Mouse (Mus musculus): Measurements from ENCODE around the gene Slc2a13. TPM values are rescaled to one million over a fixed set of nuclear protein-coding genes. Genes with fewer than 3 reads are reported as not detected.
A peak's percentile ranks its signal among the peaks of the same experiment; 100 is the strongest.

Gene Slc2a13
- polyA plus RNA-seq (2012; ENCODE audit: insufficient read depth, low replicate concordance) = not detected in 2 replicates

GRCm38 (mm10) chr15:91573111-91573538, at the start of gene Slc2a13:
Slc2a13 (minus strand) TSS chr15:91573261.
- peaks cover 15% of the 10 kb centered on the region for H3K9me3 ChIP-seq
- TF ChIP-seq FLI1 (IDR thresholded peaks at IDR 0.05; ENCODE audit: low read length) (no peak), GATA1 (IDR thresholded peaks at IDR 0.05; ENCODE audit: borderline replicate concordance, low read length) (no peak)
- H3K27me3 ChIP-seq (replicated peaks) = peaks cover 39% of the 10 kb centered on the region
- H3K4me3 ChIP-seq (replicated peaks) = peak within 1 kb of the TSS; percentile 89
- no peaks in the 10 kb centered on the region for H3K36me3 ChIP-seq (replicated peaks; ENCODE audit: low read length)
- H3K4me1 ChIP-seq = peaks cover 15% of the 10 kb centered on the region

- no peaks in the 10 kb centered on the region for H3K27me3 ChIP-seq (replicated peaks)
- H3K36me3 ChIP-seq (replicated peaks; ENCODE audit: low read length) = no peaks in the 10 kb centered on the region
- no peak for TF ChIP-seq FLI1 (IDR thresholded peaks at IDR 0.05; ENCODE audit: low read length)
- TF ChIP-seq GATA1 (IDR thresholded peaks at IDR 0.05; ENCODE audit: borderline replicate concordance, low read length) = no peak
- no peaks in the 10 kb centered on the region for H3K4me1 ChIP-seq
- H3K9me3 ChIP-seq = no peaks in the 10 kb centered on the region
- no peak overlapping the region for H3K4me3 ChIP-seq (replicated peaks)
Measured at GRCm38 (mm10) chr15:91616016-91616415, 43.0 kb upstream of the Slc2a13 start.

GRCm38 (mm10) chr15:91615532-91615931, 42.5 kb upstream of the Slc2a13 start:
- TF ChIP-seq FLI1 (IDR thresholded peaks at IDR 0.05; ENCODE audit: low read length) = no peak
- no peak for TF ChIP-seq GATA1 (IDR thresholded peaks at IDR 0.05; ENCODE audit: borderline replicate concordance, low read length)
- no peaks in the 10 kb centered on the region for H3K36me3 ChIP-seq (replicated peaks; ENCODE audit: low read length)
- no peaks in the 10 kb centered on the region for H3K9me3 ChIP-seq
- no peaks in the 10 kb centered on the region for H3K27me3 ChIP-seq (replicated peaks)
- no peaks in the 10 kb centered on the region for H3K4me1 ChIP-seq
- H3K4me3 ChIP-seq (replicated peaks) = no peak overlapping the region

GRCm38 (mm10) chr15:91613981-91614665, 41.1 kb upstream of the Slc2a13 start:
- Histone ChIP-seq H3K4me1 (no peaks in the 10 kb centered on the region), H3K9me3 (no peaks in the 10 kb centered on the region)
- no peak for TF ChIP-seq GATA1 (IDR thresholded peaks at IDR 0.05; ENCODE audit: borderline replicate concordance, low read length)
- no peak for TF ChIP-seq FLI1 (IDR thresholded peaks at IDR 0.05; ENCODE audit: low read length)

GRCm38 (mm10) chr15:91609713-91610112, 36.7 kb upstream of the Slc2a13 start:
- Histone ChIP-seq H3K4me1 (no peaks in the 10 kb centered on the region), H3K4me3 (replicated peaks) (no peak overlapping the region), H3K36me3 (replicated peaks; ENCODE audit: low read length) (no peaks in the 10 kb centered on the region), H3K9me3 (no peaks in the 10 kb centered on the region), H3K27me3 (replicated peaks) (no peaks in the 10 kb centered on the region)
- TF ChIP-seq FLI1 (IDR thresholded peaks at IDR 0.05; ENCODE audit: low read length) (no peak), GATA1 (IDR thresholded peaks at IDR 0.05; ENCODE audit: borderline replicate concordance, low read length) (no peak)

More at GRCm38 (mm10) chr15:91613981-91614665, 41.1 kb upstream of the Slc2a13 start:
- Histone ChIP-seq H3K36me3 (replicated peaks; ENCODE audit: low read length) (no peaks in the 10 kb centered on the region), H3K27me3 (replicated peaks) (no peaks in the 10 kb centered on the region), H3K4me3 (replicated peaks) (no peak overlapping the region)

GRCm38 (mm10) chr15:91608811-91609210, 35.8 kb upstream of the Slc2a13 start:
- H3K4me3 ChIP-seq (replicated peaks) = no peak overlapping the region
- TF ChIP-seq FLI1 (IDR thresholded peaks at IDR 0.05; ENCODE audit: low read length) (no peak), GATA1 (IDR thresholded peaks at IDR 0.05; ENCODE audit: borderline replicate concordance, low read length) (no peak)
- H3K4me1 ChIP-seq = no peaks in the 10 kb centered on the region
- H3K27me3 ChIP-seq (replicated peaks) = no peaks in the 10 kb centered on the region
- no peaks in the 10 kb centered on the region for H3K36me3 ChIP-seq (replicated peaks; ENCODE audit: low read length)
- no peaks in the 10 kb centered on the region for H3K9me3 ChIP-seq

GRCm38 (mm10) chr15:91601197-91601596, 28.1 kb upstream of the Slc2a13 start:
- Histone ChIP-seq H3K27me3 (replicated peaks) (no peaks in the 10 kb centered on the region), H3K36me3 (replicated peaks; ENCODE audit: low read length) (no peaks in the 10 kb centered on the region), H3K4me1 (no peaks in the 10 kb centered on the region), H3K9me3 (peaks cover 14% of the 10 kb centered on the region), H3K4me3 (replicated peaks) (no peak overlapping the region)
- TF ChIP-seq FLI1 (IDR thresholded peaks at IDR 0.05; ENCODE audit: low read length) = no peak

- TF ChIP-seq FLI1 (IDR thresholded peaks at IDR 0.05; ENCODE audit: low read length) (no peak), GATA1 (IDR thresholded peaks at IDR 0.05; ENCODE audit: borderline replicate concordance, low read length) (no peak)
- H3K36me3 ChIP-seq (replicated peaks; ENCODE audit: low read length) = no peaks in the 10 kb centered on the region
- peaks cover 10% of the 10 kb centered on the region for H3K9me3 ChIP-seq
- H3K27me3 ChIP-seq (replicated peaks) = no peaks in the 10 kb centered on the region
- H3K4me3 ChIP-seq (replicated peaks) = no peak overlapping the region
- no peaks in the 10 kb centered on the region for H3K4me1 ChIP-seq
Measured at GRCm38 (mm10) chr15:91597290-91597689, 24.2 kb upstream of the Slc2a13 start.

GRCm38 (mm10) chr15:91574492-91574891, 1.4 kb upstream of the Slc2a13 start:
- Histone ChIP-seq H3K27me3 (replicated peaks) (peaks cover 36% of the 10 kb centered on the region), H3K4me1 (peaks cover 15% of the 10 kb centered on the region), H3K4me3 (replicated peaks) (no peak overlapping the region), H3K36me3 (replicated peaks; ENCODE audit: low read length) (no peaks in the 10 kb centered on the region), H3K9me3 (peaks cover 15% of the 10 kb centered on the region)
- TF ChIP-seq FLI1 (IDR thresholded peaks at IDR 0.05; ENCODE audit: low read length) = no peak
- TF ChIP-seq GATA1 (IDR thresholded peaks at IDR 0.05; ENCODE audit: borderline replicate concordance, low read length) = no peak

- H3K4me3 ChIP-seq (replicated peaks) = peak overlapping the region; percentile 89
- H3K9me3 ChIP-seq = peaks cover 15% of the 10 kb centered on the region
- no peak for TF ChIP-seq GATA1 (IDR thresholded peaks at IDR 0.05; ENCODE audit: borderline replicate concordance, low read length)
- peaks cover 39% of the 10 kb centered on the region for H3K27me3 ChIP-seq (replicated peaks)
- H3K4me1 ChIP-seq = peaks cover 15% of the 10 kb centered on the region
- H3K36me3 ChIP-seq (replicated peaks; ENCODE audit: low read length) = no peaks in the 10 kb centered on the region
Measured at GRCm38 (mm10) chr15:91572421-91573069, 516 bp downstream of the Slc2a13 start.
